Mouse (Mus musculus) liver, adult 2 months (tissue): ENCODE data around the gene Olfr740.

ENCODE experiments used
- CTCF ChIP-seq: fragments of 200-500 bp; IDR thresholded peaks from 2 replicates; pipeline ENCODE4 v1.5.1; 2011; ENCODE audit warnings: low read depth, low read length, control low read depth
- POLR2A ChIP-seq: fragments of 200-500 bp; IDR thresholded peaks from 2 replicates; pipeline ENCODE4 v1.6.1; 2011; ENCODE audit warnings: low read length, control low read depth; ENCODE audit not compliant: insufficient read depth; ENCODE audit errors: extremely low read depth

- TF ChIP-seq CTCF: no peak
- TF ChIP-seq POLR2A: no peak
Observed at GRCm38 (mm10) chr14:50478406-50478805, 33.1 kb downstream of the Olfr740 start.
